Mouse (Mus musculus) mammary gland, adult 2 months (tissue): ENCODE results near the gene Vmn2r1. TPM values are rescaled to one million over a fixed set of nuclear protein-coding genes. Genes with fewer than 3 reads are reported as not detected.

Experiments used
- polyA plus RNA-seq: library from polyadenylated mRNA; depleted of rRNA; stranded (reverse); fragments of >200 nt; gene quantifications from 2 replicates; pipeline ENCODE4 v1.2.3, GENCODE M21; 2012; ENCODE audit warnings: low replicate concordance; rRNA removed

Gene Vmn2r1
- polyA plus RNA-seq: 0.05 and 0.06 TPM in 2 replicates

GRCm38 (mm10) chr3:64081247-64081646, at the start of gene Vmn2r1:
TSS of gene Vmn2r1 (plus strand) at chr3:64081547.

GRCm38 (mm10) chr3:64141878-64142508, 60.6 kb downstream of the Vmn2r1 start, which contains the start of gene Vmn2r2:
TSS of gene Vmn2r2 (minus strand) at chr3:64141928.

Other genes with a start within 250 kb of the Vmn2r1 start
- gene Plch1, start 182.1 kb upstream of the Vmn2r1 start, polyA plus RNA-seq: 0.08 and 0.22 TPM in 2 replicates
- gene E130311K13Rik, start 152.1 kb upstream of the Vmn2r1 start, polyA plus RNA-seq: 2.5 and 3.1 TPM in 2 replicates
- 14.6 and 22.4 TPM in 2 replicates for gene Slc33a1, start 116.8 kb upstream of the Vmn2r1 start, polyA plus RNA-seq
- 2.0 and 4.5 TPM in 2 replicates for gene Gmps, start 105.4 kb upstream of the Vmn2r1 start, polyA plus RNA-seq
- not detected in 2 replicates for gene Vmn2r2, start 60.4 kb downstream of the Vmn2r1 start, polyA plus RNA-seq
- gene Vmn2r3, start 208.2 kb downstream of the Vmn2r1 start, polyA plus RNA-seq: not detected in 2 replicates